Mouse (Mus musculus) kidney, embryonic 14.5 days (tissue): Measurements from ENCODE around the gene Olfr1039. TPM values are rescaled to one million over a fixed set of nuclear protein-coding genes. Genes with fewer than 3 reads are reported as not detected.
"Not testable (repeated sequence)": the region's sequence is repeated elsewhere in the genome, so short reads cannot be mapped to it uniquely, and the experiment has no call there.

Experiments used
- ATAC-seq: fragments of 200-750 bp; cut with Nextera tagmentation; 2 replicates; pipeline ENCODE4 v1.8.0; 2017; ENCODE audit warnings: moderate number of reproducible peaks, mild to moderate bottlenecking, moderate TSS enrichment, moderate library complexity; ENCODE audit not compliant: low FRiP score, low TSS enrichment
- H3K27ac ChIP-seq: fragments of 300-500 bp; sonication (generic); 2 replicates; pipeline ENCODE4 v1.5.1; 2014; ENCODE audit warnings: low read depth, mild to moderate bottlenecking, low read length, moderate library complexity, mixed read lengths
- H3K27me3 ChIP-seq: fragments of 300-500 bp; sonication (generic); 2 replicates; pipeline ENCODE4 v1.6.1; 2014; ENCODE audit warnings: mild to moderate bottlenecking, low read length; ENCODE audit not compliant: control insufficient read depth, insufficient read depth
- H3K36me3 ChIP-seq: fragments of 300-500 bp; sonication (generic); 2 replicates; pipeline ENCODE4 v1.6.1; 2014; ENCODE audit warnings: low read length, mixed read lengths; ENCODE audit not compliant: control insufficient read depth, insufficient read depth
- H3K4me1 ChIP-seq: fragments of 300-500 bp; sonication (generic); 2 replicates; pipeline ENCODE4 v1.6.1; 2014; ENCODE audit warnings: low read length, mixed read lengths; ENCODE audit not compliant: control insufficient read depth, insufficient read depth
- H3K4me2 ChIP-seq: fragments of 300-500 bp; sonication (generic); replicated peaks from 2 replicates; pipeline ENCODE4 v1.6.1; 2014; ENCODE audit warnings: low read depth, mild to moderate bottlenecking, low read length
- H3K4me3 ChIP-seq: fragments of 300-500 bp; sonication (generic); 2 replicates; pipeline ENCODE4 v1.5.1; 2014; ENCODE audit warnings: mild to moderate bottlenecking, low read length
- H3K9ac ChIP-seq: fragments of 300-500 bp; sonication (generic); 2 replicates; pipeline ENCODE4 v1.6.1; 2014; ENCODE audit warnings: low read depth, mild to moderate bottlenecking, low read length, moderate library complexity
- H3K9me3 ChIP-seq: fragments of 300-500 bp; sonication (generic); 2 replicates; pipeline ENCODE4 v1.6.1; 2016; ENCODE audit warnings: low read length; ENCODE audit not compliant: control insufficient read depth
- WGBS: fragments of 180-500 bp; shearing (Covaris S2); extraction: QIAGEN DNeasy Blood & Tissue Kit; methylation state at CpG from one replicate; pipeline ENCODE4 v1.1.7; 2014; 5-methylcytosine and 5-hydroxymethylcytosine counted together
- polyA plus RNA-seq: library from polyadenylated mRNA; unstranded; fragments of >200 nt; fragmentation: Nextera tagmentation; extraction: Ambion mirVana; gene quantifications from 2 replicates; pipeline ENCODE4 v1.2.1, GENCODE M21; 2014

Olfr1039 gene
- polyA plus RNA-seq: not detected in 2 replicates

- WGBS: 88% methylated on average over 1 of the region's 1 CpGs
- Histone ChIP-seq H3K9ac (no peak within 1 kb of the TSS), H3K4me3 (no peak within 1 kb of the TSS), H3K27ac (no peak within 1 kb of the TSS), H3K4me1 (no peaks in the 10 kb centered on the region), H3K4me2 (no peak within 1 kb of the TSS), H3K9me3 (no peaks in the 10 kb centered on the region), H3K36me3 (no peaks in the 10 kb centered on the region), H3K27me3 (no peaks in the 10 kb centered on the region)
- no peak for ATAC-seq
Measured at GRCm38 (mm10) chr2:86135828-86136227, at the start of gene Olfr1039. Gene Olfr1039, minus strand, starts transcription at chr2:86135928.

DNA sequence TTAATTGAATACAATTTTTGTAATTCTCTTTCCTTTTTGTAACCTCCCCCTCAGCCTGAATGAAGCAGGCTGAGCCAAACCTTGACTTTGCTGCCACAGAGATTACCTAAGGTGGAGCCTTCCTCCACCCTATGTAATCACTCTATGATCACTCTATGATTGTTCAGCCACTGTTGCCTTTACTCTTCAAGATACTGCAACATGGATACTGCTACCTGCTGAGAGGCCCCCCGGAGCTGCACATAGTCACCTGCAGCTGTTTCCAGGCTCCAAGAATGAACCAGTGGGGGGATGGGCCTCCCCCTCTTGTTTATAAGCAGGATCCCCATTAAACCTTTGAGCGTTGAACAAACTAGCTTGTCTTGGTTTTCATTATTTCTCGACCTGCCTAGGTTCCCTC is 44.2 kb upstream of the Olfr1039 start:
- no peak overlapping the region for H3K27ac ChIP-seq
- no peaks in the 10 kb centered on the region for H3K27me3 ChIP-seq
- H3K36me3 ChIP-seq: no peaks in the 10 kb centered on the region
- WGBS: 81% methylated on average over 3 of the region's 3 CpGs
- ATAC-seq: no peak
- no peak overlapping the region for H3K4me3 ChIP-seq
- no peaks in the 10 kb centered on the region for H3K4me1 ChIP-seq
- no peak overlapping the region for H3K4me2 ChIP-seq
- H3K9me3 ChIP-seq: no peaks in the 10 kb centered on the region
- no peak overlapping the region for H3K9ac ChIP-seq

GRCm38 (mm10) chr2:86177720-86178119 is 42.0 kb upstream of the Olfr1039 start, which contains the start of gene Olfr1044:
Gene Olfr1044, minus strand, starts transcription at chr2:86177820.
- no peaks in the 10 kb centered on the region for H3K27me3 ChIP-seq
- no peak within 1 kb of the TSS for H3K4me2 ChIP-seq
- ATAC-seq: no peak
- H3K9ac ChIP-seq: no peak within 1 kb of the TSS
- H3K36me3 ChIP-seq: no peaks in the 10 kb centered on the region
- no peak within 1 kb of the TSS for H3K4me3 ChIP-seq
- H3K4me1 ChIP-seq: no peaks in the 10 kb centered on the region
- no peaks in the 10 kb centered on the region for H3K9me3 ChIP-seq
- H3K27ac ChIP-seq: no peak within 1 kb of the TSS

DNA sequence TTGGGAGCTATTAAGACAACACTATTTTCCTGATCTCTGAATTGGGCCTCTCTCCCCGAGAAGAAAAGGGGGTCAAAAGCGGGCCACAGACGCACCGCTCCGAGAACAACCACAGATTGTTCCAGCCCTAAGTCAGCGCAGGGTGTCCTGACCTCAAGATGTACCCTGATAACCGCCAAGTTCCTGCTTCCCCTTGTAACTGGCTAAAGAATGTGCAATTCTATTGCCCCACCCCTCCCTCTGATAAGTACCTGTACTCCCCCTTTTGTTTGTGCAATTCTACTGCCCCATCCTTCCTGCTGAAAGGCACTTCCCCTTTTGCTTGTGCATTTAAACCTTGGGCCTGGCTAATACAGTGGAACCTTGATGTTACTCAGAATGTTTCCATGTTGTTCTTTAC is 39.7 kb upstream of the Olfr1039 start:
- ATAC-seq, H3K36me3 ChIP-seq, H3K27me3 ChIP-seq, H3K4me2 ChIP-seq, H3K9ac ChIP-seq, H3K4me3 ChIP-seq, H3K27ac ChIP-seq, H3K9me3 ChIP-seq, H3K4me1 ChIP-seq: not testable (repeated sequence)
- 85% methylated on average over 7 of the region's 7 CpGs for WGBS

GRCm38 (mm10) chr2:86167422-86167821 is 31.7 kb upstream of the Olfr1039 start, which contains the start of gene Olfr1043:
Gene Olfr1043, minus strand, starts transcription at chr2:86167522.
- no peak within 1 kb of the TSS for H3K27ac ChIP-seq
- no peak within 1 kb of the TSS for H3K4me3 ChIP-seq
- no peak within 1 kb of the TSS for H3K9ac ChIP-seq
- no peaks in the 10 kb centered on the region for H3K4me1 ChIP-seq
- ATAC-seq: no peak
- no peaks in the 10 kb centered on the region for H3K36me3 ChIP-seq
- H3K4me2 ChIP-seq: no peak within 1 kb of the TSS
- WGBS: 92% methylated on average over 2 of the region's 2 CpGs
- no peaks in the 10 kb centered on the region for H3K9me3 ChIP-seq
- H3K27me3 ChIP-seq: no peaks in the 10 kb centered on the region

GRCm38 (mm10) chr2:86161738-86162137 is 26.0 kb upstream of the Olfr1039 start, which contains the start of gene Olfr1042:
Gene Olfr1042, minus strand, starts transcription at chr2:86161838.
- Histone ChIP-seq H3K27me3 (no peaks in the 10 kb centered on the region), H3K4me1 (no peaks in the 10 kb centered on the region), H3K27ac (no peak within 1 kb of the TSS), H3K4me3 (no peak within 1 kb of the TSS), H3K4me2 (no peak within 1 kb of the TSS), H3K36me3 (no peaks in the 10 kb centered on the region), H3K9me3 (no peaks in the 10 kb centered on the region), H3K9ac (no peak within 1 kb of the TSS)
- 92% methylated on average over 2 of the region's 2 CpGs for WGBS
- ATAC-seq: no peak

- 83% methylated on average over 1 of the region's 1 CpGs for WGBS
Measured at GRCm38 (mm10) chr2:86146632-86147031, 10.9 kb upstream of the Olfr1039 start, which contains the start of gene Olfr1040. Gene Olfr1040, minus strand, starts transcription at chr2:86146732.

DNA sequence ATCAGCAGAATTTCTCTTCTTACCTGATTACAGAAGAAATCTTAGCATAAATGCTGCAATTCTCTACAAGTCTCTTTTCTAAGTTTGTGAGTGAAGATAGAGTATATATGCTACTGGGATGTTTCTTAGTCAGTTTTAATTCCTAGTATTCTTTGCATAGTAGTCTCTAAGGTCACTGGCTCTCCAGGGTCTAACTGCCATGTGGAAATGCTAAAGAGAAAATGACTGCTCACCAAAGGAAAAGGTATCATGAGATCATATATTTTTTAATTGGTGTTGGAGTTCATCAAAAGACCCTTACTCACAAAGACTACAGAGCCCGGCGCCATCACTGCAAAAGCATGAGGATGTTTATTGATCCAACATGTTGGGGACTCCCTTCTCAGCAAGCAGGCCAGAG is 48.4 kb downstream of the Olfr1039 start, which contains the start of gene Olfr1037:
Gene Olfr1037, minus strand, starts transcription at position 101 of the 400 bp plus-strand sequence.
- no peaks in the 10 kb centered on the region for H3K9me3 ChIP-seq
- H3K27ac ChIP-seq: no peak within 1 kb of the TSS
- WGBS: 92% methylated on average over 2 of the region's 2 CpGs
- H3K9ac ChIP-seq: no peak within 1 kb of the TSS
- ATAC-seq: no peak
- H3K4me1 ChIP-seq: no peaks in the 10 kb centered on the region
- H3K27me3 ChIP-seq: no peaks in the 10 kb centered on the region
- no peaks in the 10 kb centered on the region for H3K36me3 ChIP-seq
- no peak within 1 kb of the TSS for H3K4me3 ChIP-seq
- H3K4me2 ChIP-seq: no peak within 1 kb of the TSS

More at GRCm38 (mm10) chr2:86146632-86147031, 10.9 kb upstream of the Olfr1039 start, which contains the start of gene Olfr1040:
- H3K4me1 ChIP-seq: no peaks in the 10 kb centered on the region
- no peak within 1 kb of the TSS for H3K9ac ChIP-seq
- no peaks in the 10 kb centered on the region for H3K27me3 ChIP-seq
- H3K27ac ChIP-seq: no peak within 1 kb of the TSS
- H3K9me3 ChIP-seq: no peaks in the 10 kb centered on the region
- ATAC-seq: no peak
- H3K4me3 ChIP-seq: no peak within 1 kb of the TSS
- H3K4me2 ChIP-seq: no peak within 1 kb of the TSS
- no peaks in the 10 kb centered on the region for H3K36me3 ChIP-seq

- not testable (repeated sequence) for H3K27me3 ChIP-seq, H3K4me2 ChIP-seq, H3K4me1 ChIP-seq, H3K9ac ChIP-seq, ATAC-seq, H3K9me3 ChIP-seq, H3K36me3 ChIP-seq, H3K4me3 ChIP-seq, H3K27ac ChIP-seq
- WGBS: 95% methylated on average over 1 of the region's 1 CpGs
Measured at GRCm38 (mm10) chr2:86080478-86080877, 55.2 kb downstream of the Olfr1039 start.
